Mouse (Mus musculus) intestine, embryonic 16.5 days (tissue): ENCODE results near the gene Hoxc6. TPM values are rescaled to one million over a fixed set of nuclear protein-coding genes. Genes with fewer than 3 reads are reported as not detected.

ENCODE experiments used
- ATAC-seq: fragments of 200-750 bp; cut with Nextera tagmentation; 2 replicates; pipeline ENCODE4 v1.8.0; 2017; ENCODE audit warnings: moderate TSS enrichment, moderate library complexity
- H3K27ac ChIP-seq: fragments of 300-500 bp; sonication (generic); 2 replicates; pipeline ENCODE4 v1.5.1; 2014; ENCODE audit warnings: mild to moderate bottlenecking, low read length
- H3K27me3 ChIP-seq: fragments of 300-500 bp; sonication (generic); replicated peaks from 2 replicates; pipeline ENCODE4 v1.6.1; 2014; ENCODE audit warnings: low read length, control low read depth, mixed read lengths; ENCODE audit not compliant: control insufficient read depth, insufficient read depth
- H3K36me3 ChIP-seq: fragments of 300-500 bp; sonication (generic); 2 replicates; pipeline ENCODE4 v1.6.1; 2014; ENCODE audit warnings: low read length, control low read depth; ENCODE audit not compliant: control insufficient read depth, insufficient read depth
- H3K4me1 ChIP-seq: fragments of 300-500 bp; sonication (generic); 2 replicates; pipeline ENCODE4 v1.6.1; 2014; ENCODE audit warnings: low read length, control low read depth, mixed read lengths; ENCODE audit not compliant: control insufficient read depth, insufficient read depth
- H3K4me2 ChIP-seq: fragments of 300-500 bp; sonication (generic); 2 replicates; pipeline ENCODE4 v1.6.1; 2014; ENCODE audit warnings: low read depth, low read length, control low read depth
- H3K4me3 ChIP-seq: fragments of 300-500 bp; sonication (generic); 2 replicates; pipeline ENCODE4 v1.5.1; 2014; ENCODE audit warnings: mild to moderate bottlenecking, low read length
- H3K9ac ChIP-seq: fragments of 300-500 bp; sonication (generic); 2 replicates; pipeline ENCODE4 v1.6.1; 2014; ENCODE audit warnings: low read depth, low read length
- H3K9me3 ChIP-seq: fragments of 300-500 bp; sonication (generic); 2 replicates; pipeline ENCODE4 v1.6.1; 2016; ENCODE audit warnings: low read length, control low read depth; ENCODE audit not compliant: control insufficient read depth
- WGBS: fragments of 180-500 bp; shearing (Covaris S2); extraction: QIAGEN DNeasy Blood & Tissue Kit; methylation state at CpG from one replicate; pipeline ENCODE4 v1.1.7; 2014; 5-methylcytosine and 5-hydroxymethylcytosine counted together
- polyA plus RNA-seq: library from polyadenylated mRNA; unstranded; fragments of >200 nt; fragmentation: Nextera tagmentation; extraction: Ambion mirVana; gene quantifications from 2 replicates; pipeline ENCODE4 v1.2.1, GENCODE M21; 2015

Gene Hoxc6
- polyA plus RNA-seq: 3.2 and 4.0 TPM in 2 replicates

DNA sequence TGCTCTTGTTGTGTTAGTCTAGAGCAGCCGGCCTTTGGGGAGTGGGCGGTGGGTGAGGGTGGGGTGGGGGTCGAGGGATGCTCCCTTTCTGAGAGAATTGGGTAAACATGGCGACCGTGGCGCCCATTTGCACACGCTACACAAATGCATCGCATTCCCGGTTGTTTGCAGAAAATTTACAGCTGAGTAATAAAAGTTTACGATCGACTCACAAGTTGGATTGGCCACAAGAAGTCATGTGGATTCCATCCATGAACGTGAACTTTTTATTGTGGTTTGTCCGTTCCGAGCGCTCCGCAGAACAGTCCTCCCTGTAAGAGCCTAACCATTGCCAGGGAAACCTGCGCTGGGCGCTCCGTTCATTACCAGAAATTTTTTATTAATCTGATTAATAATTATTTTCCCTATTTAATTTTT is at the start of gene Hoxc6:
TSS of gene Hoxc6 (plus strand) at position 319 of the 417 bp plus-strand sequence.
- peak within 1 kb of the TSS; percentile 72 for H3K9ac ChIP-seq
- H3K4me1 ChIP-seq: peaks cover 8% of the 10 kb centered on the region; the same call in 1 of the 2 replicates
- H3K36me3 ChIP-seq: no peaks in the 10 kb centered on the region
- H3K27me3 ChIP-seq: peaks cover 79% of the 10 kb centered on the region
- no peaks in the 10 kb centered on the region for H3K9me3 ChIP-seq
- 2% methylated on average over 19 of the region's 19 CpGs for WGBS
- peak; percentile 43; the same call in 1 of the 2 replicates for ATAC-seq
- H3K4me3 ChIP-seq: peak within 1 kb of the TSS; percentile 49
- H3K27ac ChIP-seq: peak within 1 kb of the TSS; percentile 78
- H3K4me2 ChIP-seq: peak within 1 kb of the TSS; percentile 72

DNA sequence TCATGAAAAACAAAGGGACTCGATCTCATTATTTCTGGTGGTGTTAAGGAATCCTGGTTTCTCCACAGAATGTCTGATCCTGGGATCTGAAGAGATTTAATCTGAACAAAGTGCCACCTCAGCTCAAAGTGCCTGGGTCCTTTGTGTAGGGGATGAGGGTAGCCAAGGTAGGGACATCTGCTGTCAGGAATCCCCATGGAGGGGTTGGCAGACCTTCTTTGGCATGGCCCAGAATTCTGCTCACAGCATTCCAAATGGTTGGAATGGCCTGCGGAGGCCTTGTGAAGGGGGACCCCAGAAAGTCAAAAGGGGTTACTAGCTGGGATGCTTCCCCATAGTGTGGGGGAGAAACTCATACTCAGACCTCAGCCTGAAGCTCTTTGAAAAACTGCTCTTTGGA is 49.2 kb upstream of the Hoxc6 start:
- no peak overlapping the region for H3K9ac ChIP-seq
- WGBS: 15% methylated on average over 2 of the region's 2 CpGs
- no peaks in the 10 kb centered on the region for H3K36me3 ChIP-seq
- H3K9me3 ChIP-seq: no peaks in the 10 kb centered on the region
- no peak overlapping the region for H3K4me2 ChIP-seq
- peaks cover 82% of the 10 kb centered on the region for H3K27me3 ChIP-seq
- H3K4me1 ChIP-seq: no peaks in the 10 kb centered on the region
- H3K4me3 ChIP-seq: no peak overlapping the region
- H3K27ac ChIP-seq: no peak overlapping the region
- ATAC-seq: no peak

DNA sequence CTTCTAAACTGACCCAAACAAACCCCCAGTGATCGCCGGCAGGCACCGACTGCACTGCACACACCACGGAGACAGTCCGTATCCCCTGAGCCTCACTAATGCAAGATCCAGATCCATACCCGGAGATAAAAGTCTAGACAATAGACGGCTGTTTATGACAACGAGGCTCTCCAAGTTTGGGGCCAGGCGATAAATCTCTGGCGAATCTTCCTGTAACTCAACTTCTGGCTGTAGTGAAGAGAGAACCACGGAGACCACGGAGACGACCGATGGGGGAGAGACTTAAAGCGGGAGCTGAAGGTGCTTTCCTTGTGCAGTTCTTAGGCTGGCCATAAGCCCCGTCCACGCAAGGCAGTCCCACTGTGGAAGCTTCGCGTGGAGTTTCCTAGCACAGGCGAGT is 48.4 kb upstream of the Hoxc6 start:
- Histone ChIP-seq H3K27ac (no peak overlapping the region), H3K27me3 (peaks cover 87% of the 10 kb centered on the region), H3K36me3 (no peaks in the 10 kb centered on the region), H3K9me3 (no peaks in the 10 kb centered on the region), H3K4me3 (no peak overlapping the region), H3K9ac (no peak overlapping the region), H3K4me2 (no peak overlapping the region), H3K4me1 (no peaks in the 10 kb centered on the region)
- no peak for ATAC-seq
- 2% methylated on average over 20 of the region's 20 CpGs for WGBS

DNA sequence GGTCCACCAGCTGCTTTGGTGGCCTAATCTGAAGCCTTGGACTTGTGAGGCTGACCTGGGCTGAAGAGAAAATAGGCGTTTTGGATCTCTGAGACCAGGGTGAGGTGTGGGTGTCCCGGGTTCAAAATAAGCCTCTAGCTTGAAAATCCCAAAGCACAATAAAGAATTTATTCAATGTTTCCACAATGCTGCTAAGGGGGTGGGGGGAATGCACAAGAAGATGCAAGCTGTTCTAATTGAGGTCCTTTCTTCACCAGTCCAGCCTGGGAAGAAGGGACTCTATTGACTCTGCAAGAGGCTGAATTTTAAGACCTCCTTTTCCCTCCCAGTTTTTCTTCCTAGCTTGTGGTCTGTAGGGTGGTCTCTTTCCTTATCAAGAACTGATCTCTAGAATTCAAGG is 47.2 kb upstream of the Hoxc6 start:
- ATAC-seq: no peak
- Histone ChIP-seq H3K4me2 (no peak overlapping the region), H3K4me1 (no peaks in the 10 kb centered on the region), H3K9ac (no peak overlapping the region), H3K4me3 (no peak overlapping the region), H3K9me3 (no peaks in the 10 kb centered on the region), H3K27ac (no peak overlapping the region), H3K27me3 (peaks cover 86% of the 10 kb centered on the region), H3K36me3 (no peaks in the 10 kb centered on the region)
- 17% methylated on average over 2 of the region's 2 CpGs for WGBS

DNA sequence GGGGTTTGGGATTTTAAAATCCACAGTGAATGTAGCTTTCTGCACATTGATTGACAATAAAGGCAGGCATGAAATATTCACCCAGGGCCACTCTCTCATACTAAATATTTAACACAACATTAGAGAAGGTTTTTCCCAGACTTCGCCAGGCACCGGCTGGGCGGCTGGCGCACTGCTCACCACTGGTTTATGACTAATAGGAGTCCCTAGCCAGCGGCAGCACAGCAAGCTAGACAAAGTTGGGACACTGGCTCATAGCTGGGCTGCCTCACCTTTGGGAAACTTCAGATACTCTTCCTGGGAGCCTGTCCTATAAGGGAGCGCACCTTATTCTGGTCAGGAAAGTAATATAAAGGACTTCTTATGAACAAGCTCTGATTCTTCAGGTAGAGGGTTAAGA is 44.5 kb upstream of the Hoxc6 start:
- H3K9me3 ChIP-seq: no peaks in the 10 kb centered on the region
- no peak overlapping the region for H3K4me3 ChIP-seq
- peaks cover 86% of the 10 kb centered on the region for H3K27me3 ChIP-seq
- no peak overlapping the region for H3K27ac ChIP-seq
- H3K4me1 ChIP-seq: no peaks in the 10 kb centered on the region
- no peak for ATAC-seq
- H3K36me3 ChIP-seq: no peaks in the 10 kb centered on the region
- no peak overlapping the region for H3K9ac ChIP-seq
- WGBS: 3% methylated on average over 6 of the region's 6 CpGs
- H3K4me2 ChIP-seq: no peak overlapping the region

DNA sequence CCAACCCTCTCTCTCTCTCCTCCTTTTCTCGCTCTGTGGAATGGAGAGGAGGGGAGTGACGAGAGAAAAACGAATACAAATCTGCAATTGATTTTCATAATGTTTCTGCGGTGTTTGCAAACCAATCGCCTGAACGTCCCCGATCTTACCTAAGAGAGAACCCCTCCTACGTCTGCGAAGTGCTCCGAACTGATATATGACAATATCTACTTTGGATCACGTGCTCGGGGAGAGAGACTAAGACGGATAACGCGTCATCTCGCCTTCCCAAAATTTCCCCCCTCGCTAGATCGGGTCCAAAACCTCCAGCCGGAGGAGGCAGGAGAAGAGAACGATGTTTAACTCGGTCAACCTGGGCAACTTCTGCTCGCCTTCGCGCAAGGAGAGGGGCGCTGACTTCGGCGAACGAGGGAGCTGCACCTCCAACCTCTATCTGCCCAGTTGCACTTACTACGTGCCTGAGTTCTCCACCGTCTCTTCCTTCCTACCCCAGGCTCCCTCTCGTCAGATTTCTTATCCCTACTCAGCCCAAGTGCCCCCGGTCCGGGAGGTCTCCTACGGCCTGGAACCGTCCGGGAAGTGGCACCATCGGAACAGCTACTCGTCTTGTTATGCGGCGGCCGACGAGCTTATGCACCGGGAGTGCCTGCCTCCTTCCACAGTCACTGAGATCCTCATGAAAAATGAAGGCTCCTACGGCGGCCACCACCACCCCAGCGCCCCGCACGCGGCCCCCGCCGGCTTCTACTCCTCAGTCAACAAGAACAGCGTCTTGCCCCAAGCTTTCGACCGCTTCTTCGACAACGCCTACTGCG is 43.7 kb upstream of the Hoxc6 start, which contains the start of gene Hoxc11:
TSS of gene Hoxc11 (plus strand) at position 236 of the 815 bp plus-strand sequence.
- WGBS: under 1% methylated on average over 56 of the region's 57 CpGs
- H3K9me3 ChIP-seq: no peaks in the 10 kb centered on the region
- H3K9ac ChIP-seq: no peak within 1 kb of the TSS
- no peak within 1 kb of the TSS for H3K4me2 ChIP-seq
- H3K27ac ChIP-seq: no peak within 1 kb of the TSS
- ATAC-seq: no peak
- H3K4me3 ChIP-seq: no peak within 1 kb of the TSS; the same call in 1 of the 2 replicates
- H3K36me3 ChIP-seq: no peaks in the 10 kb centered on the region
- H3K4me1 ChIP-seq: no peaks in the 10 kb centered on the region
- H3K27me3 ChIP-seq: peaks cover 82% of the 10 kb centered on the region

DNA sequence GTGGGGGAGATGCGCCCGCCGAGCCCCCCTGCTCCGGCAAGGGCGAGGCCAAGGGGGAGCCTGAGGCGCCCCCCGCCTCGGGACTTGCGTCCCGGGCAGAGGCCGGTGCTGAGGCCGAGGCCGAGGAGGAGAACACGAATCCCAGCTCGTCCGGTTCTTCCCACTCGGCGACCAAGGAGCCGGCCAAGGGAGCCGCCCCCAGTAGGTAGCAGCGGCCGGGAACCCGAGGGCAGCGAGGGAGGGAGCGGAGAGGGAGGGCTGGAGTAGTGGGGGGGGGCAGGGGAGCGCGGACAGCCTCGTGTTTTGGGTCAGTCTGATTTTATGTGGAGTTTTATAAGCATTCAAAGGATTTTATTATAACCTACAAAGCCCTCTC is 43.1 kb upstream of the Hoxc6 start:
- Histone ChIP-seq H3K9ac (no peak overlapping the region), H3K4me1 (peaks cover 1% of the 10 kb centered on the region; the same call in 1 of the 2 replicates), H3K27ac (no peak overlapping the region), H3K4me3 (no peak overlapping the region; the same call in 1 of the 2 replicates), H3K36me3 (no peaks in the 10 kb centered on the region), H3K27me3 (peaks cover 82% of the 10 kb centered on the region), H3K9me3 (no peaks in the 10 kb centered on the region), H3K4me2 (no peak overlapping the region)
- ATAC-seq: no peak
- under 1% methylated on average over 28 of the region's 28 CpGs for WGBS

DNA sequence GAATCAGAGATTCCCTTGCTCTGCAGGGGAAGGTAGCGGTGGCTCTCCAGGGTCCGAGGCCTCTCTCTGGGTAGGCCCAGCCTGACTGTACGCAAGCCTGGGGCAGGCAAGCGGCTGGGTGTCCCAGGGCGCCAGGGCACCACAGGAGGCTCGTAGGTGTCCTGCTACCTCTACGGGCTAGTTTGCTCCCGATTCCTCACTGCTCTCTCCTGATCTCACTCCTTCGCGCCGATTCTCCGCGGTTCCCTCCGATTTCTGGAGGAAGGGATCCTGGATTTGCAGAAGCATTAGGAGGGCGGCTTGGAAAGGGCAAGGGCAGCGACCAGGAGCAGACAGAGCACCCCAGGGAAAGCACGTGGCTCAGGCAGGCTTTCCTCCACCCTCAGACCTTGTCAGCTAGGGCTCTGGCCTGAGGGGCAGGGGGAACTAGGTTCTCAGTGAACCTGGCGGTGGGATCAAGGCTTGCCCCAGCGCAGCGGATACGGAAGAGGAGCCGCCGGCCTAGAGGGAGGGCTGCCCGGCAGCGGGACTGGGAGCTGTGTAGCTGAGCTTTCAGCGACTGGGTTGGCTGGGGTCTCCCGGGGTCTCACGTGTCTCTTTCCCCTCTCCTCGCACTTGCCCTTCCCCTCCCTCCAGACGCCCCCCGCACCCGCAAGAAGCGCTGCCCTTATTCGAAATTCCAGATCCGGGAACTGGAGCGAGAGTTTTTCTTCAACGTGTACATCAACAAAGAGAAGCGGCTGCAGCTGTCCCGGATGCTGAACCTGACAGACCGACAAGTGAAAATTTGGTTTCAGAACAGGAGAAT is 42.0 kb upstream of the Hoxc6 start:
- H3K4me3 ChIP-seq: no peak overlapping the region
- 1% methylated on average over 40 of the region's 40 CpGs for WGBS
- ATAC-seq: no peak

DNA sequence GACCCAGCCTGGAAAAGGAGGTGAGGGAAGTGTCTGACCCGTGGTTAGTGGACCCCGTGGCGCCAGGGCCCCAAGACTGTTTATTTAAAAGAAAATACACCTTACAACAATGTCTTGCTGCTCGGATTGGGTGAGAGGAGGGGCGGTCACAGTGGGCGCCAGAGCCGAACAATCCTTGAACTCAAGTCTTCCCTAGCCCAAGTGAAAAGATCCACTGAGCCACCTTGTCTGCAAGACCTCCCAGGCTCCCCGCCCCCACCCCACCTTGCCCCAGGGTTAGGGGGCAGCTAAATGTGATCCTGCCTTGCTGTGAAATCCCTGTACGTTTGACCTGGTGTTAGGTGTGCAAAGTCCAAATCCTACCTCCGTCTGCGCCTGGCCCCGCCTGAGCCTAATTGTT is 41.2 kb upstream of the Hoxc6 start:
- under 1% methylated on average over 12 of the region's 12 CpGs for WGBS
- Histone ChIP-seq H3K4me2 (no peak overlapping the region), H3K4me1 (peaks cover 5% of the 10 kb centered on the region; the same call in 1 of the 2 replicates), H3K4me3 (no peak overlapping the region), H3K9ac (no peak overlapping the region), H3K9me3 (no peaks in the 10 kb centered on the region), H3K27ac (no peak overlapping the region), H3K36me3 (no peaks in the 10 kb centered on the region), H3K27me3 (peaks cover 85% of the 10 kb centered on the region)
- no peak for ATAC-seq

More for the DNA sequence above, 42.0 kb upstream of the Hoxc6 start:
- peaks cover 5% of the 10 kb centered on the region; the same call in 1 of the 2 replicates for H3K4me1 ChIP-seq
- H3K9me3 ChIP-seq: no peaks in the 10 kb centered on the region
- H3K27ac ChIP-seq: no peak overlapping the region
- no peaks in the 10 kb centered on the region for H3K36me3 ChIP-seq
- peaks cover 84% of the 10 kb centered on the region for H3K27me3 ChIP-seq
- H3K4me2 ChIP-seq: no peak overlapping the region
- no peak overlapping the region for H3K9ac ChIP-seq
